Mouse (Mus musculus): Measurements from ENCODE around the gene Rrp1. TPM values are rescaled to one million over a fixed set of nuclear protein-coding genes. Genes with fewer than 3 reads are reported as not detected.
"Not testable (repeated sequence)": the region's sequence is repeated elsewhere in the genome, so short reads cannot be mapped to it uniquely, and the experiment has no call there.

The Rrp1 gene
- polyA plus RNA-seq, 1 experiment from 2014 or later = 322 TPM

DNA sequence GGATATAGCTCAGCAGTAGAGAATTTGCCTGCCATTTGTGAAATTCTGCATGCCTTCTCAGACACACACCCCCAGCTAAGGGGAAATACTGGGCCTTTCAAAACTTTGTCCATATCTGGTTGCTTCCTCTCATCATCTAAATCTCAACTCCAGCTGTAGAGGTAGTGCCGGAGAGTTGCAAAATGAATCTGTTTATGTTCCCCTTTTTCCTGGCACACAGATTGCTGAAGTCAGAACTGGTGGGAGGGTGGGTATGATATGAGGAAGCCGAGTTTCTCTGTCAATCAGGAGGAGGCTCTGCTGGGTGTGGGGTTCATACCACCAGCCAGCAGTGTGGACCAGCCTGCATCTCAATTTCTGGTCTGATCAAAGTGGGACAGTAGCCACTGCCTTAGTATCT, 48.7 kb downstream of the Rrp1 start:
- H3K9me3 ChIP-seq = no peaks in the 10 kb centered on the region
- 0 out of 2 replicates have a peak, but pooled peaks cover 4% of the 10 kb centered on the region for H3K4me1 ChIP-seq (replicated peaks)
- DNase-seq (ENCODE audit: low spot score) = no peak
- H3K4me3 ChIP-seq = no peak overlapping the region
- WGBS = 75% methylated on average over 2 of the region's 2 CpGs
- H3K27ac ChIP-seq = no peak overlapping the region
- H3K36me3 ChIP-seq = no peaks in the 10 kb centered on the region
- H3K27me3 ChIP-seq (ENCODE audit: insufficient read depth, poor library complexity, severe bottlenecking) = no peaks in the 10 kb centered on the region

DNA sequence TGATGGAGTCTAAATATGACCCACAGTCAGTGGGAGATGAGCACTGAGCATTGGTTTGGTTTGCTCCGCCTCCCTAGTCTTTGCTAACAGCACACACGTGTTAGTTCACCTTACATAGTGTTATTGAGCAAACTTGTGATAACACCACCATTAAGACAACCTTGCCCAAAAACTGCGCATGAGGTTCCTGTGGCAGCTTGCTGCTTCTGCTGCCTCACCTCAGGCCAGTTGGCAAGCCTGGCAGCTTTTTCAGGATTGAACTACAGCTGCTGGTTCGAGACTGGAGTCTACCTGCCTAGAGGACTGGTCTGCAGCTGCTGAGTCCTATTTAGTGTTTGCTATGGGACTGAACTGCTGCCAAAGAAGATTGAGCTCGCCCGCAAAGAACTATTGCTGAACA, 49.5 kb downstream of the Rrp1 start:
- H3K4me1 ChIP-seq (replicated peaks) = 0 out of 2 replicates have a peak, but pooled peaks cover 3% of the 10 kb centered on the region
- WGBS = 90% methylated on average over 6 of the region's 6 CpGs
- no peaks in the 10 kb centered on the region for H3K9me3 ChIP-seq
- no peaks in the 10 kb centered on the region for H3K36me3 ChIP-seq
- no peaks in the 10 kb centered on the region for H3K27me3 ChIP-seq (ENCODE audit: insufficient read depth, poor library complexity, severe bottlenecking)
- no peak for DNase-seq (ENCODE audit: low spot score)
- no peak overlapping the region for H3K27ac ChIP-seq
- H3K4me3 ChIP-seq = no peak overlapping the region

DNA sequence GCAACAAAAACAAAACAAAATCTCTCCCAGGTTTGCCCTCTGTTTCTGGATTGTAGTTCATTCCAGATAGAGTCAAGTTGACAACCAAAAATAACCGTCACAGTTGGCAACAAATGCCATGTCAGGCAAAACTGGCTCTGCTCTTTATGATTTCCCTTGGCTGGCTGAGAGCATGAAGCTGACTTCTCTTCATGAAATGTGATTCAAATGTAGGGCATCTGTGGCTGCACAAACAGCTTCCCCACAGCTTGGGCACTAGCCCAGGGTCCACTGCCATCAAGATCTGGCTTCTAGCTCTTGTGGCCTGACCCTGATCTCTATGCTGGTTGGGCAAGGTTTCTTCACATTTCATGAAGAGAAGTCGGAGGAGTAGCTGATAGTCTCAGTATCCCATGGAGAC, 50.9 kb downstream of the Rrp1 start:
- H3K4me1 ChIP-seq (replicated peaks) = no peaks in the 10 kb centered on the region

DNA sequence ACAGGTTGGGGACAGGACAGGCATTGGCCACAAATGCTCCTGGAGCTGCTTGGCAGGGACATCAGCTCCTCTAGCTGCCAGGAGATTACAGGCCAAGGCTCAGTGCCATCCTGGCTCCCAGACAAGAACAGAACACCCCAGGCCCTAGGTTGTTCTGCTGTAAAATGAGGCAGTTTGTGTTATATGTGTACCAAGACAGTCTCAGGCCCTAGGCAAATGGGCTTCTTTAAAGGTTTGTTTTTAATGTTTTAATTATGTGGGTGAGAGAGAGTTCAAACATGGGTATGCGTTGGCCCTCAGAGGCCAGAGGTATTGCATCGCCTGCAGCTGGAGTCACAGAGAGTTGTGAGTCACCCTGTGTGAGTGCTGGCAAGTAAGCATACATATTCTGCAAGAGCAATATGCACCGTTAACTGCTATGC, 52.5 kb downstream of the Rrp1 start:
- DNase-seq (ENCODE audit: low spot score) = no peak
- H3K36me3 ChIP-seq = no peaks in the 10 kb centered on the region
- no peak overlapping the region for H3K27ac ChIP-seq
- H3K4me3 ChIP-seq = no peak overlapping the region
- WGBS = 85% methylated on average over 3 of the region's 3 CpGs
- H3K27me3 ChIP-seq (ENCODE audit: insufficient read depth, poor library complexity, severe bottlenecking) = no peaks in the 10 kb centered on the region
- H3K9me3 ChIP-seq = no peaks in the 10 kb centered on the region
- no peaks in the 10 kb centered on the region for H3K4me1 ChIP-seq (replicated peaks)

More for the DNA sequence above, 50.9 kb downstream of the Rrp1 start:
- DNase-seq (ENCODE audit: low spot score) = no peak
- 82% methylated on average over 2 of the region's 2 CpGs for WGBS
- no peak overlapping the region for H3K27ac ChIP-seq
- H3K9me3 ChIP-seq = no peaks in the 10 kb centered on the region
- no peaks in the 10 kb centered on the region for H3K36me3 ChIP-seq
- no peaks in the 10 kb centered on the region for H3K27me3 ChIP-seq (ENCODE audit: insufficient read depth, poor library complexity, severe bottlenecking)
- no peak overlapping the region for H3K4me3 ChIP-seq

DNA sequence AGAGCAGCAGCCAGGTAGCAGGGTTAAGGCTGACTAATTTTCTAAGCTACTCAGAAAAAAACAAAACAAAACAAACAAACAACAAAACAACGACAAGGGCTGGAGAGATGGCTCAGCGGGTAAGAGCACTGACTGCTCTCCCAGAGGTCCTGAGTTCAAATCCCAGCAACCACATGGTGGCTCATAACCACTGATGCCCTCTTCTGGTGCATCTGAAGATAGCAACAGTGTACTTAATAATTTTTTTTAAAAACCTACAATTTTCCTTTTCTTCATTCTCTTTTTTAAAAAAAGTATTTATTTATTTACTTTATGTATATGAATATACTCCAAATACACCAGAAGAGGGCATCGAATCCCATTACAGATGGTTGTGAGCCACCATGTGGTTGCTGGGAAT, 53.8 kb downstream of the Rrp1 start:
- DNase-seq (ENCODE audit: low spot score); H3K36me3 ChIP-seq; H3K4me3 ChIP-seq; H3K9me3 ChIP-seq; H3K4me1 ChIP-seq (replicated peaks); H3K27me3 ChIP-seq (ENCODE audit: insufficient read depth, poor library complexity, severe bottlenecking); H3K27ac ChIP-seq: not testable (repeated sequence)
- 93% methylated on average over 3 of the region's 3 CpGs for WGBS

GRCm38 (mm10) chr10:78358266-78358665, 54.6 kb downstream of the Rrp1 start:
- no peaks in the 10 kb centered on the region for H3K36me3 ChIP-seq
- H3K4me3 ChIP-seq = no peak overlapping the region
- 86% methylated on average over 4 of the region's 4 CpGs for WGBS
- no peaks in the 10 kb centered on the region for H3K9me3 ChIP-seq
- no peak for DNase-seq (ENCODE audit: low spot score)
- no peaks in the 10 kb centered on the region for H3K27me3 ChIP-seq (ENCODE audit: insufficient read depth, poor library complexity, severe bottlenecking)
- H3K4me1 ChIP-seq (replicated peaks) = no peaks in the 10 kb centered on the region
- no peak overlapping the region for H3K27ac ChIP-seq

GRCm38 (mm10) chr10:78357742-78358141, 55.1 kb downstream of the Rrp1 start:
- Histone ChIP-seq H3K4me3 (no peak overlapping the region), H3K36me3 (no peaks in the 10 kb centered on the region), H3K9me3 (no peaks in the 10 kb centered on the region), H3K4me1 (replicated peaks) (peaks cover 2% of the 10 kb centered on the region), H3K27ac (no peak overlapping the region), H3K27me3 (ENCODE audit: insufficient read depth, poor library complexity, severe bottlenecking) (no peaks in the 10 kb centered on the region)
- DNase-seq (ENCODE audit: low spot score) = no peak
- 86% methylated on average over 5 of the region's 5 CpGs for WGBS

DNA sequence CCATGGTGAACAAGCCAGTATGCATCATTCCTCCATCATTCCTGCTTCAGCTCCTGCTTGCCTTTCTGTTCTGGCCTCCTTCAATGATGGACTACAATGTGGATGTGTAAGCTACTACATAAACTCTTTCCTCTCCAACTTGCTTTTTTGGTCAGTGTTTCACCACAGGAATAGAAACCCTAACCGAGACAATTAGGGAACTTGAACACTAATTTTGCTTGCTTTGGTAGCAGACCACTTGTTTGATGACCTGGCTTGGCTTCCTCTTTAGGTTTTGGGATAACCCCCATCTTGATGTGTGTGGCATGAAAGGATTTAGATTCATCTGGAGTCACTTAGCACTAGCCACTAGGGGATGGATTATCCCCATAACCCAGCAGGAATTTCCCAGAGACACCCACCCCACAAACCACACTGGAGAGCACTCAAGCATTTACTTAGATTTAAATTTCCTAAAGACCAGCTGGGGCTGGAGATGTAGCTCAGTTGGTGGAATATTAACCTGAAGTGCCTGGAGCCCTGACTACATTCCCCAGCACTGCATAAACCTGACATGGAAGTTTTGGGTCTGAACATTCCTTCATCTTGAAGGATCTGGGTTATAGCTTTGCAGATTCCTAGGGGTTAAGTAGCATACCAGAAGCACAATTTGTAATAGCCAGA, 56.8 kb downstream of the Rrp1 start:
- no peak overlapping the region for H3K4me3 ChIP-seq
- H3K27me3 ChIP-seq (ENCODE audit: insufficient read depth, poor library complexity, severe bottlenecking) = no peaks in the 10 kb centered on the region
- no peaks in the 10 kb centered on the region for H3K36me3 ChIP-seq
- peaks cover 14% of the 10 kb centered on the region for H3K4me1 ChIP-seq (replicated peaks)
- WGBS = 73% methylated on average over 1 of the region's 1 CpGs
- DNase-seq (ENCODE audit: low spot score) = no peak
- H3K9me3 ChIP-seq = no peaks in the 10 kb centered on the region
- H3K27ac ChIP-seq = no peak overlapping the region

DNA sequence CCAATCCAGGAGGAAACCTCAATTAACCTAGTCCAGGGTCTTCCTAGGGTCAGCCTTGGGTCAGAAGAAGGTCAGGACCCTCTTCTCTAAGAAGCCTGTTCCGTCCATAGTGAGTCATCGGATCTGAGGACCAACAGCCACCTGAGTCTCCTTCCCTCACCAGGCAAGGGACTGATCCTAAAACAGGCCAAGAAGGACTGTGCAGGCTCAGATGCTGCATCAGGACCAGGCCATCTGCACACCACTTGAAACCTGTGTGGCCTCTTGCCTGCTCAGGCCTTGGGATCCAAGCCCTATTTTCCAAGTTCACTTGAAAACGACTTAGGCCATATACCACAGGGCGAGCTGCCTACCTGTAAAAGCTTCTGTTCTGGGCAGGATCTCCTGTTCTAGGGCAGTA, 59.6 kb downstream of the Rrp1 start:
- H3K9me3 ChIP-seq = no peaks in the 10 kb centered on the region
- H3K4me3 ChIP-seq = no peak overlapping the region
- peaks cover 27% of the 10 kb centered on the region for H3K4me1 ChIP-seq (replicated peaks)
- no peaks in the 10 kb centered on the region for H3K27me3 ChIP-seq (ENCODE audit: insufficient read depth, poor library complexity, severe bottlenecking)
- no peaks in the 10 kb centered on the region for H3K36me3 ChIP-seq
- no peak for DNase-seq (ENCODE audit: low spot score)
- no peak overlapping the region for H3K27ac ChIP-seq
- WGBS = 55% methylated on average over 4 of the region's 4 CpGs

- peaks cover 29% of the 10 kb centered on the region for H3K4me1 ChIP-seq (replicated peaks)
- DNase-seq (ENCODE audit: low spot score) = no peak
- WGBS = 23% methylated on average over 8 of the region's 8 CpGs
- no peaks in the 10 kb centered on the region for H3K27me3 ChIP-seq (ENCODE audit: insufficient read depth, poor library complexity, severe bottlenecking)
- peak overlapping the region; percentile 95 for H3K27ac ChIP-seq
- peak overlapping the region; percentile 98 for H3K4me3 ChIP-seq
- H3K9me3 ChIP-seq = no peaks in the 10 kb centered on the region
- H3K36me3 ChIP-seq = 0 out of 2 replicates have a peak, but pooled peaks cover 3% of the 10 kb centered on the region
Measured at GRCm38 (mm10) chr10:78352666-78353030, 60.2 kb downstream of the Rrp1 start.

GRCm38 (mm10) chr10:78351887-78352665, 60.8 kb downstream of the Rrp1 start, which contains the start of gene Agpat3:
Agpat3 (minus strand) TSS chr10:78352489.
- Histone ChIP-seq H3K9me3 (no peaks in the 10 kb centered on the region), H3K4me1 (replicated peaks) (peaks cover 29% of the 10 kb centered on the region)

GRCm38 (mm10) chr10:78351564-78351886, 61.3 kb downstream of the Rrp1 start:
- H3K27ac ChIP-seq = peak overlapping the region; percentile 95

More at GRCm38 (mm10) chr10:78351887-78352665, 60.8 kb downstream of the Rrp1 start, which contains the start of gene Agpat3:
- Histone ChIP-seq H3K27ac (peak within 1 kb of the TSS; percentile 95), H3K4me3 (peak within 1 kb of the TSS; percentile 98), H3K36me3 (0 out of 2 replicates have a peak, but pooled peaks cover 3% of the 10 kb centered on the region), H3K27me3 (ENCODE audit: insufficient read depth, poor library complexity, severe bottlenecking) (no peaks in the 10 kb centered on the region)
- under 1% methylated on average over 111 of the region's 113 CpGs for WGBS
- peak; percentile 65 for DNase-seq (ENCODE audit: low spot score)

More at GRCm38 (mm10) chr10:78351564-78351886, 61.3 kb downstream of the Rrp1 start:
- Histone ChIP-seq H3K27me3 (ENCODE audit: insufficient read depth, poor library complexity, severe bottlenecking) (no peaks in the 10 kb centered on the region), H3K4me3 (peak overlapping the region; percentile 98), H3K36me3 (0 out of 2 replicates have a peak, but pooled peaks cover 3% of the 10 kb centered on the region), H3K4me1 (replicated peaks) (peaks cover 29% of the 10 kb centered on the region), H3K9me3 (no peaks in the 10 kb centered on the region)
- no peak for DNase-seq (ENCODE audit: low spot score)
- 3% methylated on average over 13 of the region's 13 CpGs for WGBS

Measured in hindbrain, embryonic 10.5 days (tissue).